Comparison of ENCODE assay signal across 11 mouse cellular contexts in genomic region chr2:59736401-59736898, GRCm38 (mm10).
DNase-seq lines count a peak whose midpoint lies in the region; ATAC-seq and TF ChIP-seq lines count a peak whose summit lies in the region.
"Had no signal": no experiment of that assay in that cellular context is flagged by ENCODE, and none has a peak within 500 bp of the region (broad histone marks: within the 10 kb centered on the region; RNA-seq: fewer than 3 reads in every experiment).

No protein-coding gene starts in this region.

- TF ChIP-seq CTCF in heart, adult 2 months (IDR thresholded peaks at IDR 0.05): no peak
- no peak for TF ChIP-seq CTCF in brain, embryonic 14.5 days (IDR thresholded peaks at IDR 0.05; ENCODE audit: borderline replicate concordance, extremely low read depth, insufficient read depth, insufficient read length)
- TF ChIP-seq CTCF in left cerebral cortex, adult 2 months (IDR thresholded peaks at IDR 0.05): no peak

- H3K9ac ChIP-seq in heart, embryonic 13.5 days: peak overlapping the region; percentile 44; the same call in 1 of the 2 replicates
- no peak overlapping the region for H3K9ac ChIP-seq in heart, adult 2 months (ENCODE audit: low read depth, low read length)
- H3K9ac ChIP-seq in forebrain, embryonic 12.5 days: no peak overlapping the region

- peaks cover 2% of the 10 kb centered on the region; the same call in 1 of the 2 replicates for H3K79me2 ChIP-seq in heart, adult 2 months (replicated peaks; ENCODE audit: control insufficient read depth, insufficient read depth, low read length)

- no peaks in the 10 kb centered on the region for H3K36me3 ChIP-seq in heart, embryonic 13.5 days
- peaks cover 10% of the 10 kb centered on the region for H3K36me3 ChIP-seq in heart, adult 2 months (ENCODE audit: control insufficient read depth, insufficient read depth, low read length)
- no peaks in the 10 kb centered on the region for H3K36me3 ChIP-seq in forebrain, embryonic 12.5 days (replicated peaks)
- peaks cover 52% of the 10 kb centered on the region for H3K36me3 ChIP-seq in limb, embryonic 10.5 days

- no peak overlapping the region for H3K27ac ChIP-seq in heart, embryonic 13.5 days (replicated peaks)
- H3K27ac ChIP-seq in heart, adult 2 months: no peak overlapping the region
- peak overlapping the region; percentile 73 for H3K27ac ChIP-seq in forebrain, embryonic 12.5 days
- peak overlapping the region; percentile 15 for H3K27ac ChIP-seq in limb, embryonic 10.5 days
- no peak overlapping the region for H3K27ac ChIP-seq in left cerebral cortex, adult 2 months

- H3K4me2 ChIP-seq in heart, embryonic 13.5 days: no peak overlapping the region
- H3K4me2 ChIP-seq in forebrain, embryonic 12.5 days: peak overlapping the region; percentile 4; the same call in 1 of the 2 replicates

- WGBS in heart, embryonic 13.5 days: 67% methylated on average over 10 of the region's 10 CpGs
- WGBS in heart, adult 2 months: 77% methylated on average over 10 of the region's 10 CpGs
- WGBS in forebrain, embryonic 12.5 days: 60% methylated on average over 10 of the region's 10 CpGs
- 68% methylated on average over 10 of the region's 10 CpGs for WGBS in limb, embryonic 10.5 days

- TF ChIP-seq EP300 in heart, adult 2 months (IDR thresholded peaks at IDR 0.05; ENCODE audit: insufficient read depth, low read depth, low read length): no peak

- DNase-seq in heart, adult 2 months: no peak
- peak; percentile 91 for DNase-seq in brain, embryonic 14.5 days (ENCODE audit: low read depth)
- DNase-seq in limb, embryonic 10.5 days (ENCODE audit: low spot score): no peak
- no peak for DNase-seq in spleen, adult 18-20 months
- no peak for DNase-seq in gastrocnemius, postnatal 36 days
- DNase-seq in left cerebral cortex, adult 2 months (ENCODE audit: extremely low spot score in 1 of 2, low spot score in 2 of 2): no peak
- DNase-seq: heart, adult 18-20 months; kidney, postnatal 14 days; lung, postnatal 36 days had no signal

- no peaks in the 10 kb centered on the region for H3K27me3 ChIP-seq in heart, embryonic 13.5 days (replicated peaks)
- no peaks in the 10 kb centered on the region for H3K27me3 ChIP-seq in heart, adult 2 months (ENCODE audit: control insufficient read depth, insufficient read depth, low read length)
- H3K27me3 ChIP-seq in forebrain, embryonic 12.5 days: no peaks in the 10 kb centered on the region
- H3K27me3 ChIP-seq in limb, embryonic 10.5 days (ENCODE audit: low read depth, poor library complexity, severe bottlenecking): no peaks in the 10 kb centered on the region

- no peak for TF ChIP-seq POLR2A in heart, adult 2 months (IDR thresholded peaks at IDR 0.05; ENCODE audit: insufficient read depth, low read depth, low read length)
- TF ChIP-seq POLR2A in brain, embryonic 14.5 days (IDR thresholded peaks at IDR 0.05; ENCODE audit: borderline replicate concordance, extremely low read depth, insufficient read depth, insufficient read length, poor library complexity, severe bottlenecking): no peak

- H3K4me1 ChIP-seq in heart, embryonic 13.5 days: peaks cover 43% of the 10 kb centered on the region
- H3K4me1 ChIP-seq in heart, adult 2 months (ENCODE audit: control insufficient read depth, insufficient read depth, low read length): peaks cover 12% of the 10 kb centered on the region
- peaks cover 11% of the 10 kb centered on the region for H3K4me1 ChIP-seq in forebrain, embryonic 12.5 days
- peaks cover 60% of the 10 kb centered on the region for H3K4me1 ChIP-seq in limb, embryonic 10.5 days

- H3K9me3 ChIP-seq in heart, embryonic 13.5 days: no peaks in the 10 kb centered on the region
- H3K9me3 ChIP-seq in forebrain, embryonic 12.5 days: no peaks in the 10 kb centered on the region
- no peaks in the 10 kb centered on the region for H3K9me3 ChIP-seq in limb, embryonic 10.5 days (replicated peaks)

- no peak for ATAC-seq in heart, embryonic 13.5 days (ENCODE audit: extremely low read depth, insufficient number of reproducible peaks, low FRiP score, low TSS enrichment)
- ATAC-seq in forebrain, embryonic 12.5 days (ENCODE audit: low FRiP score): peak; percentile 78

- intact Hi-C loops in heart, adult 2 months (cut with DNase I): no loop called here
- intact Hi-C loops in gastrocnemius, postnatal 36 days (cut with DNase I): no loop called here
- intact Hi-C loops in left cerebral cortex, adult 2 months (cut with DNase I): no loop called here

- H3K4me3 ChIP-seq in heart, embryonic 13.5 days: no peak overlapping the region
- H3K4me3 ChIP-seq in heart, adult 2 months: no peak overlapping the region
- H3K4me3 ChIP-seq in forebrain, embryonic 12.5 days (replicated peaks): no peak overlapping the region
- H3K4me3 ChIP-seq in limb, embryonic 10.5 days: no peak overlapping the region
- H3K4me3 ChIP-seq in left cerebral cortex, adult 2 months: no peak overlapping the region

Comparison
In these comparisons a context has a peak if more than half of its experiments do, and no peak if none do; other contexts are left out.
1. H3K27ac ChIP-seq: peak in forebrain, embryonic 12.5 days (single experiment) and limb, embryonic 10.5 days (single experiment); none in heart, embryonic 13.5 days (single experiment), heart, adult 2 months (single experiment) and left cerebral cortex, adult 2 months (single experiment).